Mouse (Mus musculus) layer of hippocampus, adult 18-20 months (tissue): ENCODE data around the gene Ispd. TPM values are rescaled to one million over a fixed set of nuclear protein-coding genes. Genes with fewer than 3 reads are reported as not detected.

Experiments
- DNase-seq, 2 experiments: peaks; one replicate each; pipeline ENCODE4 v3.0.0; 2022; ENCODE audit warnings: low spot score in 2 of 2
- total RNA-seq, 2 experiments: library from RNA; stranded (reverse); gene quantifications; 2 replicates each; pipeline ENCODE4 v1.2.3; 2021

The Ispd gene
- total RNA-seq, 2 experiments from 2014 or later, result 14.7 to 15.3 TPM

GRCm38 (mm10) chr12:36468325-36469044 is 87.2 kb downstream of the Ispd start:
- no peak for DNase-seq

GRCm38 (mm10) chr12:36471411-36471810 is 90.2 kb downstream of the Ispd start:
- no peak for DNase-seq

GRCm38 (mm10) chr12:36474171-36474570 is 92.9 kb downstream of the Ispd start:
- DNase-seq, result no peak

GRCm38 (mm10) chr12:36475269-36475668 is 94.0 kb downstream of the Ispd start:
- DNase-seq, result no peak

GRCm38 (mm10) chr12:36476476-36476875 is 95.2 kb downstream of the Ispd start:
- no peak for DNase-seq

- no peak for DNase-seq
Measured at GRCm38 (mm10) chr12:36477501-36477900, 96.3 kb downstream of the Ispd start.

GRCm38 (mm10) chr12:36477926-36478325 is 96.7 kb downstream of the Ispd start:
- no peak for DNase-seq

GRCm38 (mm10) chr12:36481742-36482141 is 100.5 kb downstream of the Ispd start:
- DNase-seq, result no peak

- DNase-seq, result no peak
Measured at GRCm38 (mm10) chr12:36483346-36483745, 102.1 kb downstream of the Ispd start.

GRCm38 (mm10) chr12:36497565-36497964 is 116.3 kb downstream of the Ispd start:
- no peak for DNase-seq

DNA sequence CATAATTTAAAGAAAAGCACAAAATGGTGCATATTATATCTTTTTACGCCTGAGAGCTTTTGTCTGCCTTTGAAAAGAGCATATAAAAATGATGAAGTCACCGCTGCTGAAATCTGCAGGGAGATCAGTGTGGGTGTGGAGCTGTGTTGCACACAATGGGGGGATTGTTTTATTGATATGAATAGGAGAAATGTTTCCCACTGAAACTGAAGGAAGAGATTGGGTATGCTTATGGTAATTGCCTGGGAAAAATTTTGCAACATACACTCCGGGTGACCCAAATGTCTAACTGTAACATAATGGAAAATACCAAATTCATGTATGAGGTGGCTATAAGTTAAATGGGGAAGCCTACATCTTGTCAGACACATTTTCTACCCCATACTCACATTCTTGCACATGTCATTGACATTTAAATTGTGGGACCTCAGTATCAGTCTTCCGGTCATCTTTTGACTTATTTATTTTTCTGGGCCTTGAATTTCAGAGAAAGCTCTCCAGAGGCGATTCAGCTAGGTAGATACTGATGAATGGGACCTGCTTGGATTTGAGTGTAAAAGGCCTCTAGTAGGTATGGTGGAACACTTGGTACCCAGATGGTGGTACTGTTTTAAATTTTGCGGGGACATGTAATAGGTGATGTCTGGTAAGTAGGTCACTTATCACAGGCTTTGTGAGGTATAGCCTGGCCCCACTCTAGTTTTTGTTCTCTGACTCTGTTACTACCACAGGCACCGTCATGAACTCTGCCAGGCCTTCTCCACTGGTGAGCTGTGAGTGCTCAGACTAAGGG is 126.1 kb downstream of the Ispd start:
- DNase-seq, result no peak

DNA sequence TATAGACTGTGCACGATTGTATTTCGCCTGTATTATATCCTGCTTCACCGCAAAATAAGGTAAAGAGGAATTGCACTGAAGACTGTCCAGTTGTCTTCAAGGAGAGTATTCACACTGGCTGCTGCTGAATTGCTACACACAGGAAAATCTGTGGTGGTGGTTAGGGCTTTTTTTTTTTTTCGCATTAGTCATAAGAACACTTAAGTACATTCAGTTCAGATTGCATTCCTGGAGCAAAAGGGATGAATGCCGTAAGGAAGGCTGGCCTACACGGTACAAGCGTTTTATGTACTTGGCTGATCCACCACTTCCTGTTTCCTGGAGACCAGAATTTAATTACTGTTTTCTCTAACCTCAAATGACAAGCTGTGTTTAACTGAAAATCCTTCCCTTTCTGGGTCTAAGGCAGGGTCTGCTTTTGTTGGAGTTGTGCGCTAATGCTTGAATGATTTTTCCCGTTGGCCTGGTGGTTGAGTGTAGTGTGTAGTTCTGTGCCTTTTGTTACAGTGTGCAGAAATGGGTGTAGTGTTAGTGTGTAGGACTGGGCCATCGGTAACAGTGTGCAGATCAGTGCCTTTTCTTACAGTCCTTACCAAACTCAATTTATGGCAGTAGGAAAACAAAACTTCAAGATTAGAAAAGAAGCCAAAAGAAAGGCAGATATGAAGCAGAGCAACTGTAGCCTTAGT is 128.8 kb downstream of the Ispd start:
- DNase-seq, result peak in 1 of 2 experiments; percentile 12

GRCm38 (mm10) chr12:36521774-36522173 is 140.5 kb downstream of the Ispd start:
- no peak for DNase-seq

- DNase-seq, result no peak
Measured at GRCm38 (mm10) chr12:36523515-36523914, 142.3 kb downstream of the Ispd start.

GRCm38 (mm10) chr12:36530920-36531319 is 149.7 kb downstream of the Ispd start:
- no peak for DNase-seq

DNA sequence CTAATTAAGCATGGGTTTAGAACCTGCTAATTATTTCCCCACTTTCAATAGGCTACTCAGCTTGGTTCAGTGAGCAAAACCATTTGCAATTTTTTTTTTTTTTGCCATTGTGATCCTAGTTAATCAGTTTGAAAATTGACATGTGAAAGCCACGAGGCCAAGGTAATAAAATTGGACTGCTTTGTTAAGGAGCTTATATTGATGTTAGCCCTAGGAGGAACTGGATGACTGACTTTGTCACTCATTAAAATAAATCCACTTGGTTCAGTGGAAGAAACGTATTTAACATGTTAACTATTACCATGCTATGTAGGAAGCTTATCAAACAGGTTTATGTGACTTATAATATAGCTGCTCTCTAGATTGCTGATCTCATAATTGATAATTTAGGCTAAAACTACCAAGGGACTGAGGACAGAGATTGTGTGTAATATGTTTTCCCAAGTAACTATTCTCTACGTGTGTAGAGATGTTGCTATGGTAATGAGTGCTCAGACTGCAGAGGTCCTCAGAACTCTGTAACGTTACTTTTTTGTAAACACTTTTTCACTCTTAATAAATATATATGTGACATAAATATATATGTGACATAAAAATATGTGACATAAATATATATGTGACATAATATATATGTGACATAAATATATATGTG is 150.3 kb downstream of the Ispd start:
- DNase-seq, result no peak

- no peak for DNase-seq
Measured at GRCm38 (mm10) chr12:36532525-36532924, 151.3 kb downstream of the Ispd start.

DNA sequence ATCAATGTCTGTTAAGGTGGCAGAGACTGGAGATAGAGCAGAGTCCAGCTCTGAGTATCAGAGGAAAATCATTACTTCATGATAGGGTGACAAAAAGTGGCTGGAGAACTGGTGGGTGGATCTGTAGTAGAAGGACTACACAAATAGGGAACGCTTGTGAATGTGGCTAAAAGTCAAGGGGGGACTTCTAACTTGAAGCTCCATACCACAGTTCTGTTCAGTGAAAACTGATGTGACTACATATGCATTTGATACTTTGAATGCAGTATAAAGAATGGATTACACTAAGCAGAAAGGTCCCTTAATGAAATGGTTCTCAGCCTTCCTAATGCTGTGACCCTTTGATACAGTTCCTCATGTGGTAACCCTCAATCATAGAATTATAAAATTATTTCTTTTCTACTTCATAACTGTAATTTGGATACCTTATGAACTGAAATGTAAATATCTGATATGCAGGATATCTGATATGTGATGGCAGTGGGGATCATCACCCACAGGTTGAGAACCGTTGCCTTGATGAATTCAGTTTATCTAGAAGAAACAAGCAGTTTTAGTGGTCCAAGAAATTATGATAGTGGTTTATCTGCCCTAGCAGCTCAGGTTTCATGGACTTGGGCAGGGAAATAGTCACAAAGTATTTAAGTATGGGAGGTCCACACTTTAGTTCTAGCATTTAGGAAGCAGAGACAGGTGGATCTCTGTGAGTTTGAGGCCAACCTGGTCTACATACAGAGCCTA is 152.1 kb downstream of the Ispd start:
- DNase-seq, result no peak

DNA sequence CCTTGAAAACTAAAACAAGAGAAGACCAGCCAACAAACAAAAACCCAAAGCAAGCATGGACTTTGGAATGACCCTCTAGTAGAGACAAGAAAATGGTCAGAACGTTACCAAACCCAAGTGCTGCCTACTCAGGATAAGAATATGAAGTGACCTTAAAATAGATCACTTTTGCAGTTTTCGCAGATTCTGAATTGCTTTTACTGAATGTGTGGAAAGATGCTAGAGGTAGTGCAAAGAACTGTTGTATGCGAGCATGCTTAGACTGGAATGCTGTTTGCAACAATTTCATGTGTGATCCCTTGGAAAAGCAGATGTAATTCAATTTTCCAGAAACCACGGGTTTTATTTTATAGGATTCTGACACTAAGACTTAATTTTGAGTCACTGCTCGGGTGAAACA is 153.3 kb downstream of the Ispd start:
- no peak for DNase-seq

GRCm38 (mm10) chr12:36545318-36545717 is 164.1 kb downstream of the Ispd start:
- DNase-seq, result no peak

DNA sequence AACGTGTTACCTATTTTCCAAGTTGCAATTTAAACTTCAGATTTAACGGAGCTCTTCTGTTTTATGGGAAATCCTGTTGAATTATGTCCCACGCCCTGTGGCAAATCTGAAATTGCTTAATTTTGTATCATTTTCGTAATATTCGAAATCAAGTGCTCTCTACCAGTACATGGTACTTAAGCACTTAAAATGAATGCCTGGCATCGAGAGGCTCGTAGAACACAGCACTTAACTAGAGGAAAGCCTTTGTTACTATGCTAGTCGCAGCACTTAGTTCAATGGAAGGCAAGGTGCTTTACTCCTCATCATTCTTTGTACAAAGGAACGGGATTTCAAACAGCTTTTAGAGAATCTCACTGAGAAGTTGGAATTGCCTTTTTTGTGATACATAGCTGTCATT is 168.2 kb downstream of the Ispd start:
- no peak for DNase-seq
